Mouse (Mus musculus): Measurements from ENCODE around the gene Cacnb4.

- TF ChIP-seq CTCF (IDR thresholded peaks at IDR 0.05; ENCODE audit: insufficient read depth, low read depth, low read length) (no peak), POLR2A (IDR thresholded peaks at IDR 0.05; ENCODE audit: insufficient read depth, low read depth, low read length) (no peak)
Measured at GRCm38 (mm10) chr2:52516534-52516933, 160.1 kb downstream of the Cacnb4 start.

All from olfactory bulb, adult 2 months (tissue).